Mouse (Mus musculus) Muller cell, postnatal 12 days (primary cell): ENCODE results near the gene Pex14.

Experiments
- DNase-seq: peaks from one replicate; pipeline ENCODE4 v3.0.0-alpha.2; 2015; ENCODE audit errors: inconsistent ontology term

Gene Pex14

GRCm38 (mm10) chr4:148923414-148923813 lies 176.3 kb downstream of the Pex14 start:
- no peak for DNase-seq

- no peak for DNase-seq
Observed at GRCm38 (mm10) chr4:148922221-148922700, 177.4 kb downstream of the Pex14 start.

- DNase-seq: no peak
Observed at GRCm38 (mm10) chr4:148920610-148921009, 179.1 kb downstream of the Pex14 start.

GRCm38 (mm10) chr4:148918707-148919447 lies 180.8 kb downstream of the Pex14 start:
- no peak for DNase-seq

- DNase-seq: no peak
Observed at GRCm38 (mm10) chr4:148915849-148916248, 183.8 kb downstream of the Pex14 start.

GRCm38 (mm10) chr4:148914863-148915622 lies 184.6 kb downstream of the Pex14 start:
- DNase-seq: peak; percentile 51

GRCm38 (mm10) chr4:148912826-148913590 lies 186.7 kb downstream of the Pex14 start:
- no peak for DNase-seq

- DNase-seq: no peak
Observed at GRCm38 (mm10) chr4:148912134-148912533, 187.5 kb downstream of the Pex14 start.
